Mouse (Mus musculus): ENCODE data around the gene Nrip2.

Gene Nrip2

GRCm38 (mm10) chr6:128437731-128438316, 38.7 kb downstream of the Nrip2 start:
- DNase-seq (ENCODE audit: low spot score): peak; percentile 78

DNA sequence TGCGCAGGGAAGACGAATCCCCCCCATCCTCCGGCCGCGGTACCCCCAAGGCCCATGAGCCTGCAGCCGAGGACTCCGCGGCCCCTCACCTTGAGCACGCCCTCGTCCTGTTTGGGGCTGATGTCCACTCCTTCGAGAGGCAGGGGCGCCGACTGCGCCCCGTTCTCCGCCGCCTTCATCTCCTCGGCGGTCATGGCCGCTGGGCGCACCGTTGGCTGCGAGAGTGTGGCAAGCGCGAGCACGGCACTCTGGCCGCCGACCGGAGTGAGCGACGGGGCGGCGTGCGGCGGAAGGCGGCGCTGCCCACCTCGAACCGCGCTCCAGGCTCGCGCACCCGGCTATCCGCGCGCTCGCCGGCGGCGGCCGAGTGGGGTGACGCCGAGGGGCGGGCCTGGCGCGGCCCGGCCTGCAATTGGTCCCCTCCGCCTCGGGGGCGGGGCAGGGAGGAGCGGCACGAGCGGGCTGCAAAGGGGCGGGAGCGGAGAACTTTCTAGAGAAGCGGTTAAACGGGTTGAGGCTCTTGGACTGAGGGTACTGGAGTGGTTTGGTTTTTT, 39.3 kb downstream of the Nrip2 start, which contains the start of gene Fkbp4:
TSS of gene Fkbp4 (minus strand) at position 361 of the 554 bp plus-strand sequence.
- DNase-seq (ENCODE audit: low spot score): peak; percentile 94

GRCm38 (mm10) chr6:128438871-128439341, 39.8 kb downstream of the Nrip2 start:
- peak; percentile 16 for DNase-seq (ENCODE audit: low spot score)

GRCm38 (mm10) chr6:128440238-128440637, 41.1 kb downstream of the Nrip2 start:
- no peak for DNase-seq (ENCODE audit: low spot score)

- peak; percentile 74 for DNase-seq (ENCODE audit: low spot score)
Observed at GRCm38 (mm10) chr6:128445761-128446535, 46.9 kb downstream of the Nrip2 start.

GRCm38 (mm10) chr6:128447063-128447462, 48.0 kb downstream of the Nrip2 start:
- no peak for DNase-seq (ENCODE audit: low spot score)

DNA sequence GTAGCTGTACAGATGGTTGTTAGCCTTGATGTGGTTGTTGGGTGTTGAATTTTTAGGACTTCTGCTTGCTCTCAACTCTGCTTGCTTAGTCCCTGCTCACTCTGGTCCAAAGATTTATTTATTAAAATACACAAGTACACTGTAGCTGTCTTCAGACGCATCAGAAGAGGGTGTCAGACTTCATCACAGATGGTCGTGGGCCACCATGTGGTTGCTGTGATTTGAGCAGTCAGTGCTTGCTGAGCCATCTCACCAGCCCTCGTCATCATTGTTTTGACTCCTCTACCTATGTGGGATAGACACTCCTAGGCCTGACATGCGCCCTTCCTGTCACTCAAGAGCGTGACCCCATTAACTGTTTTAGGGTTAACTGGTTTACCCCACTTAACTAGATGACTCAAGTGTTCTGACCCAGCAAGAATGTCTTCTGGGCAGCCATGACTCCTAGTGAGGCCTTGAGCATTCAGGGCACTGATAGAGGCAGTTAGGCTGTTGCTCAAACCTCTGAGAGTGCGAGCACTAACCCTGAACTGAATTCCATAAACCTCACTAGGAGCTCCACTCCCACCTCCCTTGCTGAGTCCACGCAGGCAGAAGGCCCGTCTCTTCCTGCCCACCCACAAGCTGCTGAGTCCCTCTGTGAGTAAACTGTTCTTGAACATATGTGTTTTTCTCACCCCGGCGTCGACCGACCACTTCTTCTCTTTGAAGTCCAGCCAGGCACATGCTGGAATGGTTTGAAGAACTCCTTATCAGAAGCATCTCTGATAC, 56.9 kb downstream of the Nrip2 start:
- no peak for DNase-seq (ENCODE audit: low spot score)

GRCm38 (mm10) chr6:128457186-128457585, 58.1 kb downstream of the Nrip2 start:
- no peak for DNase-seq (ENCODE audit: low spot score)

GRCm38 (mm10) chr6:128460321-128460720, 61.2 kb downstream of the Nrip2 start:
- no peak for DNase-seq (ENCODE audit: low spot score)

GRCm38 (mm10) chr6:128460729-128461503, 61.8 kb downstream of the Nrip2 start:
- DNase-seq (ENCODE audit: low spot score): no peak

- DNase-seq (ENCODE audit: low spot score): no peak
Observed at GRCm38 (mm10) chr6:128461606-128462005, 62.5 kb downstream of the Nrip2 start.

GRCm38 (mm10) chr6:128464996-128465395, 65.9 kb downstream of the Nrip2 start:
- DNase-seq (ENCODE audit: low spot score): no peak
